Mouse (Mus musculus) kidney, adult 2 months (tissue): ENCODE data around the gene Rhoa. TPM values are rescaled to one million over a fixed set of nuclear protein-coding genes. Genes with fewer than 3 reads are reported as not detected.

Source experiments
- DNase-seq: peaks from one replicate; pipeline ENCODE4 v3.0.0; 2021
- H3K27ac ChIP-seq: fragments of 200-500 bp; 2 replicates; pipeline ENCODE4 v1.5.1; 2012; ENCODE audit warnings: low read depth, low read length, control low read depth, inconsistent platforms; ENCODE audit not compliant: insufficient read depth
- H3K27me3 ChIP-seq: fragments of 200-500 bp; replicated peaks from 2 replicates; pipeline ENCODE4 v1.6.1; 2012; ENCODE audit warnings: mild to moderate bottlenecking, moderate library complexity, low read length, inconsistent platforms; ENCODE audit not compliant: control insufficient read depth, insufficient read depth
- H3K36me3 ChIP-seq: fragments of 200-500 bp; 2 replicates; pipeline ENCODE4 v1.6.1; 2012; ENCODE audit warnings: mild to moderate bottlenecking, moderate library complexity, low read length, inconsistent platforms; ENCODE audit not compliant: control insufficient read depth, insufficient read depth
- H3K4me1 ChIP-seq: fragments of 200-500 bp; 2 replicates; pipeline ENCODE4 v1.6.1; 2011; ENCODE audit warnings: low read length; ENCODE audit not compliant: control insufficient read depth, insufficient read depth
- H3K4me3 ChIP-seq: fragments of 200-500 bp; 2 replicates; pipeline ENCODE4 v1.5.1; 2011; ENCODE audit warnings: mild to moderate bottlenecking, low read depth, low read length, control low read depth; ENCODE audit not compliant: insufficient read depth
- CTCF ChIP-seq: fragments of 200-500 bp; conservative IDR thresholded peaks from 2 replicates; pipeline ENCODE4 v1.5.1; 2011; ENCODE audit warnings: low read depth, mild to moderate bottlenecking, control low read depth, low read length, moderate library complexity, mixed read lengths; ENCODE audit not compliant: insufficient read depth, insufficient read length
- POLR2A ChIP-seq: fragments of 200-500 bp; IDR thresholded peaks from one replicate; pipeline ENCODE4 v1.6.1; 2011; ENCODE audit warnings: low read depth, low read length, control low read depth
- WGBS: fragments of 180-500 bp; shearing (Covaris S2); methylation state at CpG from one replicate; pipeline ENCODE4 v1.1.7; 2018; 5-methylcytosine and 5-hydroxymethylcytosine counted together
- polyA plus RNA-seq: library from polyadenylated mRNA; depleted of rRNA; stranded (reverse); fragments of >200 nt; gene quantifications from 2 replicates; pipeline ENCODE4 v1.2.3, GENCODE M21; 2012

The Rhoa gene
- polyA plus RNA-seq, 1 experiment: 179 TPM

DNA sequence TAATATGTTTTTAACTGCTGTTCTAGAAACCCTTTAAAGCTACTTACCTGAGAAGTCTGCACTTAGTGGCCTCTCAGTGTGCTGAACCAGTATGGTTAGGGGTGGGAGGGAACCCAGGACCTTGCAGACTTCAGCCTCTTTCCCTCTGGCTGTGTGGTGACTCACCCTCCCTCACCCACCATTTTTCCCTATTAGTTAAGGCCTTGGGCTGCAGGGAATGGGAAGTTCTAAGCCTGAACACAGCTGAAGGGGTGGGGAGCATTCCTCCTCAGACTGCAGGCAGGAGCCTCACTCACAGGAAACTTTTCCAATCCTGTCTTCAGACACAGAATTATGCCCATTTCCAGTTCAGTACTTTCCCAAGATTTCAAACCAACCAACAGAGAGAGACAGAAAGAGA lies 35.9 kb downstream of the Rhoa start:
- peaks cover 31% of the 10 kb centered on the region; the same call in 1 of the 2 replicates for H3K4me1 ChIP-seq
- peak overlapping the region; percentile 97 for H3K27ac ChIP-seq
- H3K36me3 ChIP-seq: peaks cover 1% of the 10 kb centered on the region; the same call in 1 of the 2 replicates
- H3K27me3 ChIP-seq: no peaks in the 10 kb centered on the region
- peak overlapping the region; percentile 20 for H3K4me3 ChIP-seq
- DNase-seq: no peak
- TF ChIP-seq POLR2A (no peak), CTCF (no peak)

DNA sequence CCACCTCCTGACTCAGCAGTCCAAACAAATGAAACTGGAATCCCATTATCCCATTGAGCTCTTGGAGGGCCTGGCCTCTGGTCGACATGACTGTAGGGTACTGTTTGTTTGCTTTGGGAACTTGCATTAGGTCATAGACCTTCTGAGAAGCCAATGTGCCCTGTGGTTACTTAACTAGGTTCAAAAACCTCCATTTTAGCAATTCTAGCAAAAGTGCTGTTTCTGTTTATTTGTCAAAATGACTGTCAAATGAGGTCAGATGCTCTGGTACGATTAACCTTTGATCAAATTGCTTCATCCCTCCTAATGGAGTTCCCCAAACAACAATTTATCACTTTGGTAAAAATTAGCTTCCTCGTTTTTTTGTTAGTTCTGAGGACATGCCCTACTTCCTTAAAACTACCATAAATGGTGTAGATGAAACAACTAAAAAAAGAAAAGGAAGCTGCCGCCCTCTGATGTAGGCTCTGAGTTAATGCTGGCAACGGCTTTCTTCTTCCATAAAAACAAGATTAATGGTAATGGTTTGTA lies 36.4 kb downstream of the Rhoa start:
- Histone ChIP-seq H3K4me1 (peaks cover 31% of the 10 kb centered on the region; the same call in 1 of the 2 replicates), H3K4me3 (no peak overlapping the region), H3K27me3 (no peaks in the 10 kb centered on the region), H3K36me3 (peaks cover 1% of the 10 kb centered on the region; the same call in 1 of the 2 replicates), H3K27ac (peak overlapping the region; percentile 97)
- 14% methylated on average over 5 of the region's 5 CpGs for WGBS
- TF ChIP-seq CTCF: no peak
- TF ChIP-seq POLR2A: no peak
- DNase-seq: peak; percentile 93

DNA sequence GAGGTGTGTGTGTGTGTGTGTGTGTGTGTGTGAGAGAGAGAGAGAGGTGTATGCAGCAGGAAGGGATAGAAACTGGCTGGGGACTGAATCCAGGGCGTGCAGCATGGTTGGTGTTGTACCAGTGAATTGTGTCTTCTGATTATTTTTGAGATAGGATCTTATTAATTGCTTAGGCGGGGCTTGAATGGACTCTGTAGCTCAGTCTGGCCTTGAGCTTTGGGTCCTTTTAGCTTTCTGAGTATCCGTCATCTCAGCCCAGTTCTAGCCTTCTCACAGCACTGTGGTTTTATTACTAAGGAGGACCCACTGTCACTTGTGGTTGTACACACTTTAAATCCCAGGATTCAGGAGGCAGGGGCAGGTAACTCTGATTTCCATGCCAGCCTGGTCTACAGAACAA lies 37.4 kb downstream of the Rhoa start:
- DNase-seq: peak; percentile 18
- Histone ChIP-seq H3K4me3 (no peak overlapping the region), H3K36me3 (peaks cover 1% of the 10 kb centered on the region; the same call in 1 of the 2 replicates), H3K27ac (peak overlapping the region; percentile 90), H3K4me1 (peaks cover 29% of the 10 kb centered on the region; the same call in 1 of the 2 replicates), H3K27me3 (no peaks in the 10 kb centered on the region)
- 43% methylated on average over 3 of the region's 3 CpGs for WGBS
- no peak for TF ChIP-seq POLR2A
- no peak for TF ChIP-seq CTCF

DNA sequence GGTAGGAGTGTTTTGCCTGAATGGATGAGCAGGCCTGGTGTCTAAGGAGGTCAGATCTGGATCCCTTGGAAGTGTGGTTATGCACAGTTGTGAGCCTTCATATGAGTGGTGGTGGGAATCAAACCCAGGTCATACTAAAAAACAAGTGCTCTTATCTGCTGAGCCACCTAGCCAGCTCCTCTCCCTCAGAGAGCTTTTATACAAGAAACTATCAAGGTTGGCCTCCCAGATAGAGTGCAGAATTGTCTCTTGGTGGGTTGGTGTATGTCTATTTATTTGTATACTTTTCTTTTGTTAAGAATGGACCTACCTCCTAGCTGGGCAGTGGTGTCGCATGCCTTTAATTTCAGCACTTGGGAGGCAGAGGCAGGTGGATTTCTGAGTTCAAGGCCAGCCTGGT lies 37.9 kb downstream of the Rhoa start:
- H3K27ac ChIP-seq: peak overlapping the region; percentile 90; the same call in 1 of the 2 replicates
- no peak for TF ChIP-seq CTCF
- no peak for TF ChIP-seq POLR2A
- H3K36me3 ChIP-seq: peaks cover 1% of the 10 kb centered on the region; the same call in 1 of the 2 replicates
- H3K4me1 ChIP-seq: peaks cover 26% of the 10 kb centered on the region; the same call in 1 of the 2 replicates
- DNase-seq: no peak
- no peaks in the 10 kb centered on the region for H3K27me3 ChIP-seq
- no peak overlapping the region for H3K4me3 ChIP-seq
- WGBS: 94% methylated on average over 1 of the region's 1 CpGs

DNA sequence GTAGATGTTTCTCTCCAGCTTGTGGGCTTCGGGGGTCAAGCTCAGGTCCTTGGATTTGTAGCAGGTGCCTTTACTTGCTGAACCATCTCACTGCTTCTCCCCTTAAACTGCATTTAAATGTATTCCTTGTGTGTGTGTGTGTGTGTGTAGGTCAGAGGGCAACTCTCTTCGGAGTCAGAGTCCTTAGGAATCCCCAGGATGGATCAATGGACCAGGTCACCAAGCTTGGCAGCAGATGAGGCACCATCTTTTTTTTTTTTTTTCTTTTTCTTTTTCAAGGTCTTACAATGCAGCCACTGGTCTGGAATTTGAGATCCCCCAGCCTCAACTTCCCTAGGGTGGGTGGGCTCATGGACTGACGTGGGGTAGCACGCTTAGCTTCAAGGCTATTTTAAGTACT lies 38.5 kb downstream of the Rhoa start:
- DNase-seq: peak; percentile 18
- TF ChIP-seq CTCF (no peak), POLR2A (no peak)
- WGBS: 88% methylated on average over 4 of the region's 4 CpGs
- no peak overlapping the region for H3K4me3 ChIP-seq
- peaks cover 1% of the 10 kb centered on the region; the same call in 1 of the 2 replicates for H3K36me3 ChIP-seq
- H3K27me3 ChIP-seq: no peaks in the 10 kb centered on the region
- H3K4me1 ChIP-seq: peaks cover 26% of the 10 kb centered on the region; the same call in 1 of the 2 replicates
- H3K27ac ChIP-seq: no peak overlapping the region

DNA sequence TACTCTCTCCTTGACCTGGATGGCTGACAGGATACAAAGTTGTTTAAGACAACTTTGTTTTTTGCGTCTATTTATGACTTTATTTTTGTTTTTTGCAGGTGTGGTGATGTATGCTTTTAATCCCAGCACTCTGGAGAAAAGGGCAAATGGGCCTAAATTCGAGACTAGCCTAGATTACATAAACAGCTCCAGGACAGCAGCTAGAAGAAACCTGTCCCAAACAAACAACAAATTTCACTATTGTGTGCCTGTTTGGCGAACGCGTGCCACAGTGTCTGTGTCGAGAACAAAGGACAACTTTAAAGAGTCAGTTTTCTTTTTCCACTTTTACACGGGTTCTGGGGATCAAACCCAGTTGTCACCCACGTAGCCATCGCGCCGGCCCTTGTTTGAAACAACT lies 41.1 kb downstream of the Rhoa start:
- Histone ChIP-seq H3K36me3 (no peaks in the 10 kb centered on the region), H3K4me1 (peaks cover 18% of the 10 kb centered on the region; the same call in 1 of the 2 replicates), H3K4me3 (peak overlapping the region; percentile 87), H3K27me3 (no peaks in the 10 kb centered on the region), H3K27ac (peak overlapping the region; percentile 91)
- no peak for DNase-seq
- no peak for TF ChIP-seq CTCF
- no peak for TF ChIP-seq POLR2A
- 2% methylated on average over 11 of the region's 11 CpGs for WGBS

DNA sequence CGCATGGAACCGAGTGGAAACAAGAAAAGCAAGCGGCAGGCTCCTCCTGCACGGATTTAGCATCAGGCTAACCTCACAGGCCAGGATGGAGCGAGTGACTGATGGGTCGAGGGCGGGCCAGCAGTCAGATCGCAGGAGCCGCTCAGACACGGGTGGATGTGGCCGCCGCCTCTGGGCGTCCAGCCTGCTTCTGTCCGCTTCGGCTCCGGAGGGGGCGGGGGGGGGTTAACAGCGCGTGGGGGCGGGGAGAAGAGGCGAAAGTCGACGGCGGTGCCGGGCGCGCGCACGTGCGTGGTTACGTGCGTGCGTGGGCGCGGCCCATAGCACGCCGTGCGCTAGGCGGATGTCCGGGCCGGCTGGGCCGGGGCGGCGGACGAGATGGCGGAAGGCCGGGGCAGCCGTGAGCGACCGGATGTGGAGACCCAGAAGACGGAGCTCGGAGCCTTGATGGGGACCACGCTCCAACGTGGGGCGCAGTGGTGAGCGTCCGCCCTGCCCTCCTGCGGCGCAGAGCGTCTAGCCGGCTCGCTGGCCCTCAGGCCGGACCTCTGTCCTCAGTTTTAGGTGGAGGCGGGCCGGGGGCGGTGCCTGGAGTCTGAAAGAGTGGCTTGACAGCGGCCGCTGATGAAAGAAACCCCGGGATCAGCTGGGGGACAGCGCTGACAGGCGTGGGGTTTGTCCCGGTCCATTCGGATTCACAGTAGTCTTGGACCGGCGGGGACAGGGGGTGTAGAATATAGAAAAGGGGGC lies 41.8 kb downstream of the Rhoa start, which contains the start of gene Usp4:
Gene Usp4, plus strand, starts transcription at position 314 of the 750 bp plus-strand sequence.
- H3K4me3 ChIP-seq: peak within 1 kb of the TSS; percentile 87
- H3K27me3 ChIP-seq: no peaks in the 10 kb centered on the region
- 0 out of 2 replicates have a peak, but pooled peaks cover under 1% of the 10 kb centered on the region for H3K36me3 ChIP-seq
- DNase-seq: peak; percentile 94
- H3K27ac ChIP-seq: peak within 1 kb of the TSS; percentile 91
- WGBS: under 1% methylated on average over 75 of the region's 75 CpGs
- peaks cover 18% of the 10 kb centered on the region; the same call in 1 of the 2 replicates for H3K4me1 ChIP-seq
- TF ChIP-seq CTCF (no peak), POLR2A (peak; percentile 66)
